24 mouse cellular contexts compared by ENCODE assay signal in genomic region chr17:74941393-74941792, GRCm38 (mm10).
DNase-seq lines count a peak whose midpoint lies in the region; ATAC-seq and TF ChIP-seq lines count a peak whose summit lies in the region.
"Had no signal": no experiment of that assay in that cellular context is flagged by ENCODE, and none has a peak within 500 bp of the region (broad histone marks: within the 10 kb centered on the region; RNA-seq: fewer than 3 reads in every experiment).

No protein-coding gene starts in this region.

- no peak overlapping the region for H3K9ac ChIP-seq in limb, embryonic 15.5 days
- no peak overlapping the region for H3K9ac ChIP-seq in MEL (ENCODE audit: control insufficient read depth, low read depth, low read length, poor library complexity, severe bottlenecking)
- H3K9ac ChIP-seq: embryonic facial prominence, embryonic 12.5 days; forebrain, embryonic 13.5 days; forebrain, embryonic 15.5 days had no signal

- no peak for ATAC-seq in limb, embryonic 15.5 days (ENCODE audit: insufficient number of reproducible peaks, low FRiP score, low TSS enrichment, low read depth)
- peak; percentile 55 for ATAC-seq in megakaryocyte-erythroid progenitor cell, adult 5-6 weeks (replicated peaks; ENCODE audit: low FRiP score, low TSS enrichment, poor library complexity, severe bottlenecking)
- ATAC-seq: CD4-positive, CD25-positive, alpha-beta regulatory T cell, adult 4 months; forebrain, embryonic 13.5 days; forebrain, embryonic 15.5 days had no signal

- H3K36me3 ChIP-seq in limb, embryonic 15.5 days = no peaks in the 10 kb centered on the region
- H3K36me3 ChIP-seq in limb, embryonic 10.5 days = no peaks in the 10 kb centered on the region
- H3K36me3 ChIP-seq in MEL (ENCODE audit: control insufficient read depth in 1 of 2, insufficient read depth in 2 of 2, low read length in 2 of 2) = peaks cover 0 to 3% of the 10 kb centered on the region in 2 experiments; a peak in 2 of 4 replicates
- H3K36me3 ChIP-seq: embryonic facial prominence, embryonic 10.5 days; embryonic facial prominence, embryonic 12.5 days; forebrain, embryonic 15.5 days; G1E had no signal

- H3K27ac ChIP-seq in limb, embryonic 15.5 days = 0 out of 2 replicates have a peak overlapping the region, but pooled peaks have one; percentile 5
- H3K27ac ChIP-seq in limb, embryonic 10.5 days = no peak overlapping the region
- no peak overlapping the region for H3K27ac ChIP-seq in MEL (ENCODE audit: control insufficient read depth, low read depth, low read length)
- H3K27ac ChIP-seq: embryonic facial prominence, embryonic 10.5 days; embryonic facial prominence, embryonic 12.5 days; forebrain, embryonic 13.5 days; forebrain, embryonic 15.5 days had no signal

- peak in 1 of 2 experiments; percentile 39; a peak in 1 of 4 replicates for TF ChIP-seq EP300 in MEL (IDR thresholded peaks at IDR 0.05; ENCODE audit: low read depth in 1 of 2, low read length in 2 of 2)

- 85% methylated on average over 6 of the region's 6 CpGs for WGBS in limb, embryonic 15.5 days
- WGBS in limb, embryonic 10.5 days = 93% methylated on average over 6 of the region's 6 CpGs

- H3K4me3 ChIP-seq in limb, embryonic 15.5 days = no peak overlapping the region
- no peak overlapping the region for H3K4me3 ChIP-seq in limb, embryonic 10.5 days
- H3K4me3 ChIP-seq in MEL (ENCODE audit: control insufficient read depth in 1 of 2, insufficient read depth in 1 of 2, low read depth in 2 of 2, low read length in 2 of 2) = peak overlapping the region in 1 of 2 experiments; percentile 35; a peak in 1 of 4 replicates
- H3K4me3 ChIP-seq: embryonic facial prominence, embryonic 10.5 days; embryonic facial prominence, embryonic 12.5 days; forebrain, embryonic 13.5 days; forebrain, embryonic 15.5 days had no signal

- TF ChIP-seq RAD21 in MEL (IDR thresholded peaks at IDR 0.05; ENCODE audit: low read depth, low read length) = no peak

- peaks cover 11% of the 10 kb centered on the region for H3K4me1 ChIP-seq in limb, embryonic 15.5 days
- H3K4me1 ChIP-seq in limb, embryonic 10.5 days = 0 out of 2 replicates have a peak, but pooled peaks cover 4% of the 10 kb centered on the region
- peaks cover 3 to 6% of the 10 kb centered on the region in 2 experiments; a peak in 2 of 4 replicates for H3K4me1 ChIP-seq in MEL (ENCODE audit: control insufficient read depth in 1 of 2, insufficient read depth in 2 of 2, low read length in 2 of 2)
- H3K4me1 ChIP-seq: embryonic facial prominence, embryonic 12.5 days had no signal

- peak; percentile 74 for DNase-seq in heart, adult 11 months
- DNase-seq in heart, adult 9 months (ENCODE audit: low spot score in 2 of 2) = no peak
- no peak for DNase-seq in limb, embryonic 10.5 days (ENCODE audit: low spot score)
- no peak for DNase-seq in MEL (ENCODE audit: low read depth, low spot score)
- no peak for DNase-seq in lung, adult 18-20 months
- DNase-seq: adrenal gland, adult 2 months; adrenal gland, postnatal 10 days; adrenal gland, postnatal 25 days; B cell, adult 2 months; cerebellum, adult 11 months; cerebellum, adult 18-20 months; cerebellum, adult 8-10 months; cerebellum, adult 9-11 months; cerebellum, postnatal 14 days; cerebellum, postnatal 36 days had no signal

- no peaks in the 10 kb centered on the region for H3K27me3 ChIP-seq in limb, embryonic 15.5 days
- no peaks in the 10 kb centered on the region for H3K27me3 ChIP-seq in limb, embryonic 10.5 days (ENCODE audit: low read depth, poor library complexity, severe bottlenecking)
- no peaks in the 10 kb centered on the region for H3K27me3 ChIP-seq in MEL (ENCODE audit: control insufficient read depth in 1 of 2, insufficient read depth in 2 of 2, low read length in 2 of 2)
- H3K27me3 ChIP-seq: CH12.LX; embryonic facial prominence, embryonic 12.5 days; forebrain, embryonic 13.5 days; forebrain, embryonic 15.5 days had no signal

- H3K4me2 ChIP-seq in limb, embryonic 15.5 days = no peak overlapping the region
- H3K4me2 ChIP-seq: embryonic facial prominence, embryonic 12.5 days; forebrain, embryonic 13.5 days; forebrain, embryonic 15.5 days had no signal

- no peaks in the 10 kb centered on the region for H3K9me3 ChIP-seq in limb, embryonic 15.5 days
- no peaks in the 10 kb centered on the region for H3K9me3 ChIP-seq in limb, embryonic 10.5 days (replicated peaks)
- no peaks in the 10 kb centered on the region for H3K9me3 ChIP-seq in MEL (replicated peaks; ENCODE audit: insufficient read depth, low read length)
- H3K9me3 ChIP-seq: embryonic facial prominence, embryonic 10.5 days; embryonic facial prominence, embryonic 12.5 days; forebrain, embryonic 13.5 days; forebrain, embryonic 15.5 days; G1E had no signal

- no peaks in the 10 kb centered on the region for H3K79me2 ChIP-seq in MEL (ENCODE audit: control insufficient read depth, insufficient read depth, low read length, poor library complexity)

- no peak for TF ChIP-seq POLR2A in MEL (IDR thresholded peaks at IDR 0.05; ENCODE audit: control insufficient read depth in 1 of 2, insufficient read depth in 1 of 2, low read depth in 1 of 2, low read length in 2 of 2, poor library complexity in 1 of 2)

- TF ChIP-seq CTCF in MEL (IDR thresholded peaks at IDR 0.05 in 2 of 3, conservative IDR thresholded peaks at IDR 0.05 in 1 of 3; ENCODE audit: control insufficient read depth in 1 of 3, insufficient read depth in 1 of 3, low read depth in 2 of 3, low read length in 3 of 3, poor library complexity in 1 of 3, severe bottlenecking in 1 of 3) = no peak

TF ChIP-seq in MEL, 35 proteins besides CTCF, POLR2A, EP300 and RAD21:
- TF ChIP-seq CHD2 (IDR thresholded peaks at IDR 0.05; ENCODE audit: low read length) (no peak), BHLHE40 (IDR thresholded peaks at IDR 0.05; ENCODE audit: borderline replicate concordance, low read depth, low read length) (no peak), USF2 (IDR thresholded peaks at IDR 0.05; ENCODE audit: borderline replicate concordance in 1 of 2, insufficient read depth in 1 of 2, low read depth in 1 of 2, low read length in 2 of 2) (no peak), KAT2A (conservative IDR thresholded peaks at IDR 0.05; ENCODE audit: low read depth, low read length) (no peak), ZC3H11A (IDR thresholded peaks at IDR 0.05; ENCODE audit: low read depth, low read length) (no peak), HCFC1 (IDR thresholded peaks at IDR 0.05; ENCODE audit: low read depth, low read length) (no peak), MEF2A (IDR thresholded peaks at IDR 0.05; ENCODE audit: extremely low read depth, insufficient replicate concordance, low read depth, low read length, poor library complexity, severe bottlenecking) (no peak), ZNF384 (IDR thresholded peaks at IDR 0.05; ENCODE audit: low read depth, low read length) (peak; percentile 76), NRF1 (IDR thresholded peaks at IDR 0.05; ENCODE audit: insufficient read depth, low read depth, low read length, poor library complexity, severe bottlenecking) (no peak), ZMIZ1 (IDR thresholded peaks at IDR 0.05; ENCODE audit: low read depth, low read length) (no peak), TCF12 (IDR thresholded peaks at IDR 0.05; ENCODE audit: low read depth, low read length) (0 out of 2 replicates have a peak, but pooled peaks have one; percentile 23), GATA1 (IDR thresholded peaks at IDR 0.05; ENCODE audit: low read depth, low read length) (peak; percentile 49), SIN3A (IDR thresholded peaks at IDR 0.05; ENCODE audit: low read length) (no peak), ETS1 (IDR thresholded peaks at IDR 0.05; ENCODE audit: low read depth, low read length) (0 out of 2 replicates have a peak, but pooled peaks have one; percentile 10)
